Mouse (Mus musculus): ENCODE measurements around the gene Csad.

DNA sequence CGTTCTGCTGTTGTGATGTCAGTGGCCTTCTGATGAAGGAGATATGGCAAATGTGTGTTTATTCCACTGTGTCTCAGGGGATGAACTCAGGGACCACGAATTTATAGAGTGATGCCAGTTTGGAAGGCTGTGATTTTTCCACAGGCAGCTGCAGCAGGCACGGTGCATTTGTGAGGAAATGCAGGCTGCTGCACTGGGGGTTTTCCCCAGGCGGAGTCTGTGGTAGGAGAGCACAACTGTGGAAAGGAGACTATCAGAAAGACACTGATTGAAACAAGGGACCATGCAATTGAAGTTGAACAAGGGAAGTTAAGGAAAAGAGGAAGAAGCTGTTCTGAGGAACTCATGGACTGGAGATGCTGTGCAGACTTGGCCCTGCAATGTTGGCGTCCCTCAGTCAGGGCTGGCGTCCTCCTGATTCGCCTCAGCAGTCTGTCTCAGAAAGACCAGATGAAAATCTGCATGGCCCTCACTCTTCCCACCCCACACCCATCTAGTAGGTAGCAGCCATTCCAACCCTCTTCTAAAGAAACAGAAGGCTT lies 12.2 kb downstream of the Csad start:
- no peak for TF ChIP-seq CTCF (IDR thresholded peaks at IDR 0.05; ENCODE audit: low read depth)
- TF ChIP-seq EP300 (IDR thresholded peaks at IDR 0.05; ENCODE audit: low read depth) = no peak
